Mouse (Mus musculus) thymus, adult 2 months (tissue): ENCODE results near the gene D130052B06Rik.

ENCODE experiments used
- CTCF ChIP-seq: fragments of 200-500 bp; IDR thresholded peaks from 2 replicates; pipeline ENCODE4 v1.5.1; 2012; ENCODE audit warnings: mild to moderate bottlenecking, control low read depth, low read length, moderate library complexity, borderline replicate concordance; ENCODE audit not compliant: control insufficient read depth, poor library complexity, insufficient read depth; ENCODE audit errors: extremely low read depth
- POLR2A ChIP-seq: fragments of 200-500 bp; IDR thresholded peaks from 2 replicates; pipeline ENCODE4 v1.6.1; 2012; ENCODE audit warnings: mild to moderate bottlenecking, low read length, control low read depth, moderate library complexity; ENCODE audit not compliant: control insufficient read depth, poor library complexity, insufficient read depth; ENCODE audit errors: extremely low read depth

DNA sequence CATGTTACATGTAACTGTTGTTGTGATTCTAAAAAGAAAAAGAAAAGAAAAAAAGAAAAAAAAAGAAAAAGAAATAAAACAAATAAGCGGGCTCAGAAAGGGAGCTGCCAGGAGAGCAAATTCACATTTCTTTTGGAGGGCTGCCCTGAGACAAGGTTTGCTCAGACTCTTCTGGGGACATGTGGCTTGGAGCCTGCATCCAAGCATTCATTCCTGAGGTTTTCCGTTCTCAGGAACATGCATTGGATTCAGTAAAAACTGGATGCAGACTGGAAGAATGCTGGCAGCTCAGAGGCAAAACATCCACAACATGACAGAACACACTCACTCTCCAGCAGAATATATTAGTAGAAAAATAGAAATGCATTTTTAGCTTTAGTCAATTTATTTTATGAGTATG is 35.2 kb upstream of the D130052B06Rik start:
- TF ChIP-seq CTCF = no peak
- no peak for TF ChIP-seq POLR2A
